Mouse (Mus musculus): Measurements from ENCODE around the gene Lpp. TPM values are rescaled to one million over a fixed set of nuclear protein-coding genes. Genes with fewer than 3 reads are reported as not detected.

The Lpp gene
- polyA plus RNA-seq, 1 experiment = not detected

DNA sequence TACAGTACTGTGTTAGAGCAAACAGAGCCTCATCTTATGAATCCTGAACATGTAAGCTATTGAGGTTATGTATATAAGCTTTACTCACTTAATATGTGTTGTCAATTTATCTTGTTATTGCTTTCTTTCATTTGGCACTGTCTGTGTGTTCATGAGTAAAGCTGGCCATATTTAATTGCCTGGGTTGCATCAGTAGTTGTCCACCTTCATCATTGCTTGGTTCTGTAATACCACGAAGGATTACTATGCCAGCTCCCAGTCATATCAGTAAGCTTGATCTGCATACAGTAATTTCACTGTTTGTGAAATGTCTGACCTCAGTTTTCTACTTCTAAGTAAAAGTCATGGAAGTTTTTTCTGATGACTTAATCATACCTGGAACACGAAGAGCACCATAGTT lies 401.4 kb downstream of the Lpp start:
- no peak for TF ChIP-seq GATA1 (IDR thresholded peaks at IDR 0.05; ENCODE audit: low read length)

DNA sequence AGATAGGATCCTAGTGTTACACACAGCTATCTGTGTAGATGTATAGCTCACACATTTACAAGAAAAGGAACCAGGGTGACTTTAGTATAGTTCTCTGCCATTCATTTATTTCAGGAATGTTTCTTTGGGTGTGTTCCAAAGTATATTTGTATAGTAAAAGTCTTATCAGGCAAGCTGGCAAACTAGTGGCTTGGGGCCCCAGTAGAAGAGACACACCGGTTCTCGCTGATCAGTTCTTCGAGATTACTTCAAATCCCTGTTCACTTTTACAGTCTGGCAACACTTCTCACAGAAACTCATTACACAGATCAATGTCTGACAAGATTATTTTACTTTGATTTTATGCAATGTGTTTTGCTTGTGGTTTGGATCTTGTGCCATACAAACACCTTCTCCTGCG lies 408.0 kb downstream of the Lpp start:
- no peak for TF ChIP-seq GATA1 (IDR thresholded peaks at IDR 0.05; ENCODE audit: low read length)

DNA sequence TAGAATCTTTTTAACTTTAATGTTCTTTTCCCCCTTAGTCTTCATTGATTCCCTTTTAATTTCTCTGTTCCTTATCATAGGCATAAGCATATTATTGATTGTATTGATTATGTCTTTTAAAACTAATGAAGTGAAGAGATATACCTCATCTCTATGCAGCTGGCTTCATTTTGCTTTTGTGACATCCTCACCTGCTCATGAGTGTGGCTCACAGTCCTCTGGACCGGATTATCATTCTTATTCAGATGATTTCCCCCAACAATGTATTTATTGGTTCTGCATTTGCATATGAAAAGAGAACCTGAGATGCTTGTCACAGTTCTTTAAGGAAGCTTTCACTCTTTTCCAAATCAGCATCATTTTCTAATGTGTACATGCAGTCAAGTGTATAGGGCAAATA lies 408.5 kb downstream of the Lpp start:
- no peak for TF ChIP-seq GATA1 (IDR thresholded peaks at IDR 0.05; ENCODE audit: low read length)

DNA sequence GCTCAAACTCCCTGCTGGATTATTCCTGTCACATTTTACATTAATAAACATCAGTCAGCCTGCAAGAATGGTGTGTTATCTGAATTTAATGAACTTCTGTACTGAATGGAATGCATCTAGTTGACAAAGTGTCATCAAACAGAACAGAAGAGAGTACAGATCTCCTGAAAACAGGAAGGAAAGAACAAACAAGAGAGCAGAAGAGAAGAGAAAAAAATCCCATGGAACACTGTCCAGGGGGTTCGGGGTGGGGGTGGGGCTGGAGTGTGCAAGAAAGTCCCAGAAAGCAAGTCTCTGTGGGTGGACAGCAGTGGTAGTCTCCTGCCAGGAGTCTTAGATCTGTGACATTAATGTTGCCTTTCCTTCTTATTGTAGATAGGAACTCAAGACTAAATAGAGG lies 412.8 kb downstream of the Lpp start:
- TF ChIP-seq GATA1 (IDR thresholded peaks at IDR 0.05; ENCODE audit: low read length) = no peak

DNA sequence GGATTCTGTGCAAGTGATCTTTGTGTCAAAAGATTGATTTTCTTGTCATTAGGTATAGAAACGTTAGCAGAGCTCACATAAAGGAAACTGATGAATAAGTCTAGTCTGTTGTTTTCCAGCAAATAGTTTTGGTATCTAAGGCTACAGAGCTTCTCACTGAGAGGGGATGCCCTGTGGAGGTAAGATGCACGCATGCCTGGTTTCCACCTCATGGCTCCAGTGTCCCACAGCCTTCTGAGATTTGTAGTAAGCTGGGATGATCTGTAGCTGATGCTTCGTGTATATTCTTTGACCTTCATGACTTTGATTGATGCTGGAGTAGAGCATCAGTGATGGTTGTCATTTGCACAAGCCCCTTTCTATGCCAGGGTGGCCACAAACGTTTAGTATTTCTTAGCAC lies 414.3 kb downstream of the Lpp start:
- TF ChIP-seq GATA1 (IDR thresholded peaks at IDR 0.05; ENCODE audit: low read length) = no peak

DNA sequence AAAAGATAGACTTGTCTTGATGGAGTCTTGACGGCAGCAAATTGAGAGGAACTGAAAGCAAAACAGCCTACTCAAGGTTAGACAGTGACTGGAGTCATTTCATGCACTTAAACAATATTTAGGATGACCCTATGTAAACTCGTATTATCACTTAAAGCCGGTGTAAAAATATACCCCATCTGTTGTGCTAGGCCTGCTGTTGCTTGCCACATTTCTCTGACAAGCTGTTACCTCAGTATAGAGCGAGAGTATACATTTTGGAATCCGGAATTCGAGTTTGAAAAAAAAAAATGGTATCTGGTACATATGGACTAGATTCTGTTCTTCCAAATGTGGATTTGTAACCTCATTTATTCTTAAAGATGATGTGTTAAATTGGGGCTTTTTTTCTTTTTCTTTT lies 416.5 kb downstream of the Lpp start:
- TF ChIP-seq GATA1 (IDR thresholded peaks at IDR 0.05; ENCODE audit: low read length) = no peak

DNA sequence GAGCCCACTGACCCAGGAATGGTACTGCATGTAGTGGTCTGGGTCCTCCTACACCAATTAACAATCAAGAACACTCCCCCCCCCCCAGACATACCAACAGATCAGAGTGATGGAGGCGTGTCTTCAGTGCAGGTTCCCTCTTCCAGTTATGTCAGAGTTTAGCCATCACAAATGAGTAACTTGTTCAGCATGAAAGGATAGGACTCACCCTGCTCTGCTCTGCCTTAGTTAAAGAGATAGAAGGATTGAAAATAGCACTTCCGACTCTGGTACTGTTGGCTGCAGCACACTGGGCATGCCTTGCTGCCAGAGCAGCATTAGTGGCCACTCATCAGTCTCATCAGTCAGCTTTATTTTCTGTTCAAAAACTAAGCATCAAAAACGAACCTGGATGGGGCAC lies 423.3 kb downstream of the Lpp start:
- TF ChIP-seq GATA1 (IDR thresholded peaks at IDR 0.05; ENCODE audit: low read length) = no peak

DNA sequence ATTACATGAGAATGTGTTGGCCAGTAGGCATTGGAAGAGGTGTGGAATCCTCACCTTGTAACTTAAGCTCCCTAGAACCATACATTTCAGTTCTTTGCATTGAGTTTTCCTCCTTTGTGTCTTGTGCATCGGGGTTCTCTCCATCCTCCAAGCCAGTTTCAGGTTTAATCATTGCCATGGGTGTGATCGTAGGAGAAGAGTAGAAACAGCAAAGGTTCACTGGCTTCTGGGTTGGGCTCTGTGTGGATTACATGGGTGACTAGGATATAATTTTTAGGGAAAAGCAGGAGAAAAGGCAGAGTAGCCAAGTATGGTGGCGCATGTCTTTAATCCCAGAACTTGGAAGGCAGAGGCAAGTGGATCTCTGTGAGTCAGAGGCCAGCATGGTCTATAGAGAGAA lies 424.1 kb downstream of the Lpp start:
- TF ChIP-seq GATA1 (IDR thresholded peaks at IDR 0.05; ENCODE audit: low read length) = no peak

DNA sequence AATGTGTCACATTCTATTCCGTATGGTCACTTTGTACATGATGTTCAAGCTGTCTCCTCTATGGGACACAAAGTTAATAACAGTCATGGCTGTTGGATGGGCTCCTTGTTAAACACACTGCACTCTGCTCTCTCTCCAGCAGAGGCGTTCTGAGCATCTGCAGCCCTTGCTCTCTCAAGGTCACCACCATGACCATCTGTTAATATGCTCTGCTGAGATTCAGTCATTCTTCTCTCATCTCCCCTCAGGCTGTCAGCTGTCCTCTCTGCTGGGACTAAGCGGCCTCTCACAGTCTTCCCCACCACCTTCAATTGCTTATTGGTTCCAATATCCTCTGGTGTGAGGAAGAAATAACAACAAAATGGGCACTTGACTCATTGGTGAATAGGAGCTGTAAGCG lies 425.8 kb downstream of the Lpp start:
- TF ChIP-seq GATA1 (IDR thresholded peaks at IDR 0.05; ENCODE audit: low read length) = no peak

DNA sequence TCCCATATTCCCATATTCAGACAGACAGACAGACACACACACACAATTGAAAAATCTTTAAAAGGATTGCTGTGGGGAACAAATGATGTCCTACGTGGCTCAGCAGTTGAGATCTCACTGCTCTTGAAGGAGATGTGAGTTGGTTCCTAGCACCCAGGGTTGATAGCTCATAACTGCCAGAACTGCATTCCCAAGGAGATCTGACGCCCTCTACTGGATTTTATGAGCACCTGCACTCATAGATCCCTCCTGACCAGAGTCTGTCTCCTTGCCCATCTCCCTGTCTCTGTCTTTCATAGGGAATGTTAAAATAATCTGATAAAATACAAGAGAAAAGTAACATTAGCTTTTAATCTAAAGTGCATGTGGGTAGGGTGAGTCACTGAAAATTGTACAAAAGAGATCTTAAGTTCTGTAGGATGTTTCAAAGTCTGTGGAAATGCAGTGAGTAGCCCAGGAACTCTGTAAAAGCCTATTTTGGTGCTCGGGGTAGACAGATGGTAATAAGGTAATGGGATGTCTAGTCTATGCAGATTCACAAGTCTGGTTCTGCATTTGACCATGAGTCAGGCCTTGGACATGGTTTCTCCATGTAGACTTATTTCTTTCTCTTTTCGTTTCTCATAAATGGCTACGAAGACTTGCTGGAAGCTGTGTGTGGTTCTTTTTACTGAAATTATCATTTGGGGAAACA lies 429.0 kb downstream of the Lpp start:
- TF ChIP-seq GATA1 (IDR thresholded peaks at IDR 0.05; ENCODE audit: low read length) = no peak

DNA sequence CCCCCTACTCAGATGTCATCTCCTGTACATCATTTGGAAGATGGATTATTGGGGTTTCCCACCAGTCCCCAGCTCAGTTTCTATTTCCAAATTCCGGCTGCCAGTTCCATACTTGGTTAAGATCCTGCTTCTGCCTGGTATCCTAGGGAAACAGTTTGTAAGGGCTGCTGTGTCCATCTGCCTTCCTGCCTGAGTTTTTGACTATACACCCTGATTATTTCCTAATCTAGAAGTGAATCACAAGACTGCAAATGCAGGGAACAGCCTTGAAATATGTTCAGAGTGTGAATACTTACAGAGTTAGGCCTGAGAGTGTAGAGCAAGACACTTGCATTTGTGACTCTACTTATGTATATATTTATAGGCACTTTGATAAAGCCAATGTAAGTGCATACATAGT lies 429.6 kb downstream of the Lpp start:
- no peak for TF ChIP-seq GATA1 (IDR thresholded peaks at IDR 0.05; ENCODE audit: low read length)

DNA sequence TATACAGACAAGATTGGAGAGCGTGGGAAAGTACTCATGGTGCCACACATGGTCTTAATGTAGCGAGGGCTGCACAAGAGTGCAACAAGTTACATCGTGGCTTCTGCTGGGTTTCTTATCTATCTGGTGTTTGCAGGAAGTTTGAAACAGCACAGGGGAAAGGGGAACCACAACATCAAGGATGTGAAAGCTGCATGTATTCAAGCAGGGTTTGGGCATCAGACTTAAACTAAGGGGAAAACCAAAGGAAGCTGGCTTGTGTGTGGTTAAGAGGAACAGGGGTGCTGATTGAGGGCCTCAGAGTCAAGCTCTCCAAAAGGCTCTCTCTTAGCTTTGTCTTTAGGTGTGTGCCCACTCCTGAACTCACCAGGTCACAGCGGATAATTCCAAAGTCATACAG lies 433.1 kb downstream of the Lpp start:
- no peak for TF ChIP-seq GATA1 (IDR thresholded peaks at IDR 0.05; ENCODE audit: low read length)

DNA sequence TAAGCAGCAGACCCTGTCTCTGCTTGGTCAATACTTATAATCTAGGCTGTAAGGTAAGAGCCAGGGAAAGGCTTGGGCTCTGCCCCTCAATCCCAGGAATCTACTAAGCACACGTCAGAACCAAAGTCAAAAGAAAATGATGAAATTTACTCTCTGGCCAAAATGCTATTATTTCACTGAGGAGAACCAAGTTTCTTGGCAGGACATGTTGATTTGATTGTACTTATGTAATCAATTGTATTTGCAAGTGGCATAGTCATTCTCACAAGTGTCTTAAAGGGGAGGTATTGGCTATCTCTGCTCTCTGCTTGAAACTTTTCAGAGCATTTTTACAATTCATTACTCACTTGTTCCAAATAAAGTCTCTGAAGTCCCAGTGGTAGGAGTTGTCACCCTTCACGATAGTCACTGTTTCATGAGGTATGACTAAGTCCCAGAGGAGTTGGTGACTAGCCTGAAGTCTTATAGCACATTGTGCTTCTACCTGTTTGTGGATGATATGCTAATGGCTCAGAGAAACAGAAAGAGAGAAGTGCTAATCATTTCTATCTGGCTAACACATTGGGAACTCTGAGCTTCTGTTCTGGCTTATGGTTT lies 435.0 kb downstream of the Lpp start:
- no peak for TF ChIP-seq GATA1 (IDR thresholded peaks at IDR 0.05; ENCODE audit: low read length)

DNA sequence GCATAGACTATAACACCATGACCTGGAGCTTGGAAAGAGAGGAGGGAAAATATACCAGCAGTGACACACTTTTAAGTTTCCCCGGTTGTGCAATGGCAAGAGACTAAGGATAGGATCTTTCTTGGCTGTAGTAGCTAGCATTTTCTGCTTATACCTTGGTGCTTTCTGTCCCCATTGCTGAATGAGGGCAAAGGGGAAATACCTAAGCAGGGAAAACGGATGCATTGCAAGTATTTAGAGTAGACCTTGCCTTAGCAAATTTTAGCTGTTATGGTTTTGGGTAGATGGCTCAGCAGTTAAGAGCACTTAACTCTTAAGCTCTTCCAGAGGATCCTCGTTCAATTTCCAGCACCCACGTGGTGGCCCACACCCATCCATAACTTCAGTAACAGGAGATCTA lies 436.6 kb downstream of the Lpp start:
- no peak for TF ChIP-seq GATA1 (IDR thresholded peaks at IDR 0.05; ENCODE audit: low read length)

DNA sequence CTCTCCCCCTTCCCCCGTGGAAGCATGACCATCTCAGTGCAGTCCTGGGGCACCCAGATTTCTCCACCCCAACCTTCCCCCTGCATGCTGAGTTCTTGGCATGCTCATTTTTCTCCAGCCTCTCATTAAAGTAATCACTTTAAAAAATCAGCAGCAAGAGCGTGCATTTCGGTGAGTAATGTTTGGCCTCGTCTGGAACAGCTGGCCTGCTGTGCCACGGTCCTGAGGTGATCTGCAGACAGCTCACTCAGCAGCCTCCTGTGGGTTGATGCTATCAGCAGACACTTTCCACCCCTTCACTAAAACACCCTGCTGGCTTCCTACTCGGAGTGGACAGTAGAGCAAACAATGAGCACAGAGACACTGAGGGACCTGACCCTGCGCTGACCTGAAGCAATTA lies 437.6 kb downstream of the Lpp start:
- no peak for TF ChIP-seq GATA1 (IDR thresholded peaks at IDR 0.05; ENCODE audit: low read length)

DNA sequence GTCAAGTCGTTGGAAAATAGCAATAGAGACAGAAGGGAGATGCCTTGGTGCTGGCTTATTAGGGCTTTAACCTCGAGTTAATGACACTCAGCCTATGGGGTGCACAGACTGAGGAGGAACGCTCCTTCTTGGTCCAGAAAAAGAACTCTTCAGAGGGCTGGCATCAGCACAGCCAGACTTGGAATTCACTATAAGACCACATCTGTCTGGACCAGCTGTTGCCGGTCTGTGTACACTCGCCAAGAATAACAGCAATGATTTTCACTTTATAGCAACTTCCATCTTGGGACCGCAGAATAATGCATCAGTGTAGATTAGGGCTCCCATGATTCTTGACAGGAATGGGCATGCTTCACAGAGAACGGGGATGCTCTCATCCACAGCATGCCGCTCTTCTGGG lies 439.9 kb downstream of the Lpp start:
- TF ChIP-seq GATA1 (IDR thresholded peaks at IDR 0.05; ENCODE audit: low read length) = no peak

DNA sequence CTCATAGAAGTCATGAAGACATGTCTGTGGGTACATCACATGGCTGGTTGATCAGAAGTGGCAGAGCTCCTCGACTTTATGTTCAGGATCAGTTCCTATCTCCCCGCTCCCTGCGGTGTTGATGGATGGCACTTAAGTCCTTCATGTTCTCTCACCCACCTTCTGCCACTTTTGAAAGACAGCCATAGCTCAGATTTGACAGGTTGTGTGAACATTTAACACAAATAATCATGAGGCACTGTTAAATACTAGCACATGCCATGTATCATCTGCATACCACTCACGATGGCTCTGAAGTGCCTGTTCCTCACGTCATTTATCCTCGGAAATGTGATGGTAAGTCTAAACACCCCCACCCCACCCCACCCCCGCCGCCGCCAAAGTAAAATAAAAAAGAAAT lies 441.2 kb downstream of the Lpp start:
- no peak for TF ChIP-seq GATA1 (IDR thresholded peaks at IDR 0.05; ENCODE audit: low read length)

DNA sequence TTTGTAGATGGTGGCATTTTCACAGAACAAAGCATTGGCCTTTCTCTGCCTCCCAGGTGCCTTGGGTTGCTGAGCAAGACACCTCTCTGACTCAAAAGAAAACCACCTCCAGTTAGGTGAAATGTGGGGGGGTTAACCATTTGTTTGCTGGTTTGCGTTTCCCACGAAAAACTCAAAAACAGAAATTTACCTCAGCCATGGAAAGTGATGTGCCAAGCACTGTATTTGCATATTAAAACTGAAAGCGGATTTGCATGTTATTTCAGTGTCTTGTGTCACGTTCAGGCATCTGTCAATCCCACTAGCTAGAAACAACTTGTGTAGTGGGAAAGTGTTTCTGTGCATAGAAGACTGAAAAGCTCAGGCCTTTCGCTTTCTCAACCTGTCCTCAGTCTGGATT lies 443.2 kb downstream of the Lpp start:
- TF ChIP-seq GATA1 (IDR thresholded peaks at IDR 0.05; ENCODE audit: low read length) = no peak
